Mouse (Mus musculus) liver, adult 2 months (tissue): ENCODE data around the gene Dnaaf1. TPM values are rescaled to one million over a fixed set of nuclear protein-coding genes. Genes with fewer than 3 reads are reported as not detected.

ENCODE experiments used
- DNase-seq: peaks from one replicate; pipeline ENCODE4 v3.0.0-alpha.2; 2011; ENCODE audit warnings: low read depth, low spot score; ENCODE audit errors: extremely low read depth
- H3K27ac ChIP-seq: fragments of 200-500 bp; replicated peaks from 2 replicates; pipeline ENCODE4 v1.5.1; 2012; ENCODE audit warnings: low read depth, mild to moderate bottlenecking, control low read depth, inconsistent platforms, low read length; ENCODE audit not compliant: insufficient read depth
- H3K27me3 ChIP-seq: fragments of 200-500 bp; 2 replicates; pipeline ENCODE4 v1.6.1; 2012; ENCODE audit warnings: mild to moderate bottlenecking, moderate library complexity, low read length, inconsistent platforms; ENCODE audit not compliant: control insufficient read depth, insufficient read depth
- H3K36me3 ChIP-seq: fragments of 200-500 bp; 2 replicates; pipeline ENCODE4 v1.6.1; 2012; ENCODE audit warnings: low read length, inconsistent platforms; ENCODE audit not compliant: control insufficient read depth, insufficient read depth
- H3K4me1 ChIP-seq: fragments of 200-500 bp; 2 replicates; pipeline ENCODE4 v1.6.1; 2011; ENCODE audit warnings: low read length; ENCODE audit not compliant: control insufficient read depth, insufficient read depth
- H3K4me3 ChIP-seq: fragments of 200-500 bp; 2 replicates; pipeline ENCODE4 v1.5.1; 2011; ENCODE audit warnings: low read depth, mild to moderate bottlenecking, control low read depth, low read length, moderate library complexity; ENCODE audit not compliant: insufficient read depth
- H3K79me2 ChIP-seq: fragments of 200-500 bp; 2 replicates; pipeline ENCODE4 v1.6.1; 2012; ENCODE audit warnings: inconsistent platforms, mild to moderate bottlenecking, low read length, moderate library complexity; ENCODE audit not compliant: control insufficient read depth, insufficient read depth
- H3K9ac ChIP-seq: fragments of 200-500 bp; 2 replicates; pipeline ENCODE4 v1.6.1; 2012; ENCODE audit warnings: low read depth, mild to moderate bottlenecking, control low read depth, inconsistent platforms, low read length
- CTCF ChIP-seq: fragments of 200-500 bp; IDR thresholded peaks from 2 replicates; pipeline ENCODE4 v1.5.1; 2011; ENCODE audit warnings: low read depth, low read length, control low read depth
- POLR2A ChIP-seq: fragments of 200-500 bp; IDR thresholded peaks from 2 replicates; pipeline ENCODE4 v1.6.1; 2011; ENCODE audit warnings: low read length, control low read depth; ENCODE audit not compliant: insufficient read depth; ENCODE audit errors: extremely low read depth
- WGBS: fragments of 180-500 bp; shearing (Covaris S2); methylation state at CpG from one replicate; pipeline ENCODE4 v1.1.7; 2018; 5-methylcytosine and 5-hydroxymethylcytosine counted together
- polyA plus RNA-seq: library from polyadenylated mRNA; depleted of rRNA; stranded (reverse); fragments of >200 nt; gene quantifications from 2 replicates; pipeline ENCODE4 v1.2.3, GENCODE M21; 2012
- total RNA-seq: library from RNA; depleted of rRNA; stranded (reverse); fragments of >200 nt; gene quantifications from 2 replicates; pipeline ENCODE4 v1.2.3, GENCODE M21; 2014

The Dnaaf1 gene
- total and polyA plus RNA-seq, 2 experiments, result not detected

- no peak overlapping the region for H3K9ac ChIP-seq
- WGBS, result 29% methylated on average over 6 of the region's 6 CpGs
- no peak for TF ChIP-seq CTCF
- no peak for TF ChIP-seq POLR2A
These were observed 19.2 kb upstream of the Dnaaf1 start for GRCm38 (mm10) chr8:119555861-119556260.

DNA sequence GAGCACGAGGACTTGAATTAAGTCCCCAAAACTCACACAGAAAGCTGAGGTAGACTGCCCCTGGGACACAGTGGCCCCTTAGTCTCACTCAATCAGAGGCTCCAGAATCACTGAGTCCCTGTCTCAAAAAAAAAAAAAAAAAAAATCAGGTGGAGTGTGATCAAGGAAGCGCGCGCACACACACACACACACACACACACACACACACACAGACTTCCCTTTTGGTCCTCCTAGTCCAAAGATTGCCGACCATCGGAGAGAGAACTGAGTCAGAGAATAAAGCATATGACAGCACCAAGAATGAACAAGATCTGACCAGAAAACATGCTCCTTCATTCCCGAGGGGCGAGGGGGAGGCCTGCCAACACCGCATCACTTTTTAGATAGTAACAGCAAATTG lies 17.9 kb upstream of the Dnaaf1 start:
- TF ChIP-seq POLR2A, result no peak
- TF ChIP-seq CTCF, result no peak
- Histone ChIP-seq H3K27me3 (no peaks in the 10 kb centered on the region), H3K36me3 (no peaks in the 10 kb centered on the region), H3K9ac (no peak overlapping the region), H3K79me2 (peaks cover 34% of the 10 kb centered on the region), H3K27ac (no peak overlapping the region), H3K4me3 (no peak overlapping the region), H3K4me1 (peaks cover 27% of the 10 kb centered on the region)
- no peak for DNase-seq
- WGBS, result 55% methylated on average over 9 of the region's 9 CpGs

More at GRCm38 (mm10) chr8:119555861-119556260, 19.2 kb upstream of the Dnaaf1 start:
- H3K79me2 ChIP-seq, result peaks cover 41% of the 10 kb centered on the region
- H3K36me3 ChIP-seq, result no peaks in the 10 kb centered on the region
- H3K27me3 ChIP-seq, result no peaks in the 10 kb centered on the region
- no peak overlapping the region for H3K4me3 ChIP-seq
- peak; percentile 55 for DNase-seq
- no peak overlapping the region for H3K27ac ChIP-seq
- H3K4me1 ChIP-seq, result peaks cover 29% of the 10 kb centered on the region

DNA sequence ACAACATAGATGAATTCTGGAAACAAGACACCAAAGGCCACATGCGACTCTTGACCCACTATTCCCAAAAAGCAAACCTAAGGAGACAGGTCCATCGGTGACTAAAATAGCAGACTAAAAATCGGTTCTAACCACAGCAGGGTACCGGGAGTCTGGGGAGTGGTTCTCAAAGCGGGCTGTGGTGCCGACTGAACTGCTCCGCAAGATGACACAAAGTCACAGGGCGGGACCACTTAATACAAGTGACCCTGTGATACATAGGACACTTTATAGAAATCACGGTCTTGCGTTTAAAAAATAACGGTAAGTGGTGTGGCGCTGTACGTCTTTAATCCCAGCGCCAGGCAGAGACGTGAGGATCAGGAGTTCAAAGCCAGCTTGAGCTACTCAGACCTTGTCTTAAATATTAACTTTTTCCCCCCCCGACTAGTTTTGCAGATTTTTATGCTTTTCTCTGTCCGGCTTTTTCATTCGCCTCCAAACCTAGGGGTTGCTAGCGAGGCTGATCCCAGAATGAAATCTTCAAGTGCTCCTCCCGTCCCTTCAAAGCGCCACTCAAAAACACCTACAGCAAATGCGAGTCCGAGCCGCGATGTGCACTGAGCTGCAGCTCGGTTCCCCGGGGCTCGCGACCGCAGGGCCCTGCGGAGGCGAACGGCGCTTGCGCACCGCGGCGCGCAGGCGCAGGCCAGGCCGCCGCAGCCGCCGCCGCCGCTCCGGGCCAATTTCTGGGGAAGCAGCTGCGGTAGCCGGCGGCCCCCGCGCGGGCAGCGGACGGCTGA lies 17.0 kb upstream of the Dnaaf1 start:
- H3K4me3 ChIP-seq, result peak overlapping the region; percentile 80
- DNase-seq, result peak; percentile 51
- WGBS, result under 1% methylated on average over 55 of the region's 55 CpGs
- H3K27me3 ChIP-seq, result no peaks in the 10 kb centered on the region
- TF ChIP-seq POLR2A, result peak; percentile 40
- TF ChIP-seq CTCF, result no peak
- H3K79me2 ChIP-seq, result peaks cover 27% of the 10 kb centered on the region; the same call in 1 of the 2 replicates
- peaks cover 2% of the 10 kb centered on the region; the same call in 1 of the 2 replicates for H3K36me3 ChIP-seq
- peaks cover 24% of the 10 kb centered on the region for H3K4me1 ChIP-seq
- H3K27ac ChIP-seq, result peak overlapping the region; percentile 87
- peak overlapping the region; percentile 94 for H3K9ac ChIP-seq

GRCm38 (mm10) chr8:119558603-119559401 lies 16.2 kb upstream of the Dnaaf1 start, which contains the start of gene Mbtps1:
Gene Mbtps1 (minus strand): TSS chr8:119558735.
- 2% methylated on average over 63 of the region's 63 CpGs for WGBS
- H3K4me1 ChIP-seq, result peaks cover 23% of the 10 kb centered on the region
- DNase-seq, result peak; percentile 87

DNA sequence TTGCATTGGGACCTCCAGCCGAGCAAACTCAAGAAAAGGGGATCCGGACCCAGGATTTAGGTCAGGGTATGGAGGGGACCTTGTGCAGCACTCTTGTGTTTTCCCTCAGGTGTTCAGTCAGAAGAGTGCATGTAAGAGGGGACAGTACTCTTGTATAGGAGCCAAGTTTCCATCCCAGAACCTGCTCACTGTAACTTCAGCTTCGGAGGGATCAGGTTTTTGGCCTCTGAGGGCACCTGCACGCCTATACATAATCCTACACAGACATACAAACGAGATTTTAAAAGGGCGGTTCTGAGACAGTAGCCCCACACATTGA lies 15.7 kb upstream of the Dnaaf1 start:
- H3K27ac ChIP-seq, result peak overlapping the region; percentile 75
- peaks cover 21% of the 10 kb centered on the region for H3K4me1 ChIP-seq
- peaks cover 18% of the 10 kb centered on the region; the same call in 1 of the 2 replicates for H3K79me2 ChIP-seq
- H3K36me3 ChIP-seq, result peaks cover 5% of the 10 kb centered on the region; the same call in 1 of the 2 replicates
- peak overlapping the region; percentile 40; the same call in 1 of the 2 replicates for H3K4me3 ChIP-seq
- no peaks in the 10 kb centered on the region for H3K27me3 ChIP-seq
- TF ChIP-seq POLR2A (no peak), CTCF (no peak)
- H3K9ac ChIP-seq, result peak overlapping the region; percentile 74; the same call in 1 of the 2 replicates
- DNase-seq, result no peak
- 79% methylated on average over 6 of the region's 6 CpGs for WGBS

More at GRCm38 (mm10) chr8:119558603-119559401, 16.2 kb upstream of the Dnaaf1 start, which contains the start of gene Mbtps1:
- H3K27ac ChIP-seq, result peak within 1 kb of the TSS; percentile 87
- H3K4me3 ChIP-seq, result peak within 1 kb of the TSS; percentile 80
- H3K79me2 ChIP-seq, result peaks cover 21% of the 10 kb centered on the region; the same call in 1 of the 2 replicates
- no peaks in the 10 kb centered on the region for H3K27me3 ChIP-seq
- TF ChIP-seq POLR2A (peak; percentile 98), CTCF (no peak)
- H3K9ac ChIP-seq, result peak within 1 kb of the TSS; percentile 94
- H3K36me3 ChIP-seq, result peaks cover 5% of the 10 kb centered on the region; the same call in 1 of the 2 replicates
